Mouse (Mus musculus): ENCODE measurements at regions not wholly inside any gene's neighbourhood (a gene's known extent, or its start where the extent isn't known, plus 50 kb on each side); places are given as distances from the start of the nearest gene placed in this dataset.

DNA sequence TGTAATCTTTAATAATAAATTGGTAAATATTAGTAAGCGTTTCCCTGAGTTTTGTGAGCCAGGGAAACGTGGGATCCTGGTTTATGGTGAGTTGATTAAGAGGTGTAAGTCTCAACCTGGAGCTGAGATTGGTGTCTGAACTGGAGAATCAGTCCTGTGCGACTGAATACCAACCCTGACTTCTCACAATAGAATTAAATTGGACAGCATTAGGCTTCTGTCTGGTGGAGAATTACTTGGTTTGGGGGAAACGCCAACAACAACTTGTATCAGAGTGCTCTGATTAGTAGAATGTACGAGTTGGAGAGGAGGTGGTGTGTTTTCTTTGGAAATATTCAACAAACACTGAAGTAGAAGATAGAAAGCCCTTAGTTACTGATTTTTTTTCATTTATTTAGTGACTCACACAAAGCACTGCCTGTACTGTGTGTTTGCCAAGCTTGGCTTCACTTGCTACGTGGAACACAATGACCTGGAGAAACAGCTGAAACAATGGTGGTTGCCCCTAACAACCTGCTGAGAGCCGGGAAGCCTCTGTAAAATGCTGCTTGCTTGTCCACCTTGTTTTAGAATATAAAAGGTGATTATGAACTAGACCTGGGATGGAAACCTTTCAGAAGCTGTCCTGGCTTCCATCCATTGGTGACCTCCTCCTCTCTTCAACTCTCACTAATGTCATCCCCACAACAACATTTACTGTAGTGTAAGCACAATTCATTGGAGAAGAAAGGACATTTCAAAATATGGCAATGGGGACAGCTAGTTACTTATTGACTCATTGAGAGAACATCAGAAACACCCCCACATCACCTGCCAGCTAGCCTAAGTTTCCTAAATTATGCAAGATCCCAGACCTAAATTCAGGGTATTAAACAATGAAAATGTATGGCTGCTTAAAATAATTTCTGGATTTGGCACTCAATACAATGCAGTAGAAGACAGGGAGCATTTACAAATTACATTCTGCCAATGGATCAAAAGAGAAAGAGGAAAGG, 597.5 kb downstream of the Stpg2 start:
- Histone ChIP-seq H3K9me3 (ENCODE audit: control insufficient read depth, low read length) (no peaks in the 10 kb centered on the region), H3K9ac (ENCODE audit: low read length) (no peak overlapping the region), H3K4me3 (ENCODE audit: low read depth, low read length) (no peak overlapping the region), H3K4me2 (replicated peaks; ENCODE audit: low read depth) (no peak overlapping the region), H3K36me3 (ENCODE audit: control insufficient read depth, insufficient read depth, low read length) (no peaks in the 10 kb centered on the region), H3K27me3 (ENCODE audit: control insufficient read depth, insufficient read depth, low read length) (no peaks in the 10 kb centered on the region), H3K4me1 (replicated peaks; ENCODE audit: control insufficient read depth, insufficient read depth) (no peaks in the 10 kb centered on the region), H3K27ac (replicated peaks) (no peak overlapping the region)
- peak; percentile 67 for DNase-seq (ENCODE audit: low spot score)
- WGBS: 44% methylated on average over 7 of the region's 7 CpGs
- TF ChIP-seq EP300 (optimal IDR thresholded peaks at IDR 0.05) (no peak), CTCF (IDR thresholded peaks at IDR 0.05; ENCODE audit: low read depth) (no peak)
- ATAC-seq (ENCODE audit: low FRiP score, low TSS enrichment): peak; percentile 94

DNA sequence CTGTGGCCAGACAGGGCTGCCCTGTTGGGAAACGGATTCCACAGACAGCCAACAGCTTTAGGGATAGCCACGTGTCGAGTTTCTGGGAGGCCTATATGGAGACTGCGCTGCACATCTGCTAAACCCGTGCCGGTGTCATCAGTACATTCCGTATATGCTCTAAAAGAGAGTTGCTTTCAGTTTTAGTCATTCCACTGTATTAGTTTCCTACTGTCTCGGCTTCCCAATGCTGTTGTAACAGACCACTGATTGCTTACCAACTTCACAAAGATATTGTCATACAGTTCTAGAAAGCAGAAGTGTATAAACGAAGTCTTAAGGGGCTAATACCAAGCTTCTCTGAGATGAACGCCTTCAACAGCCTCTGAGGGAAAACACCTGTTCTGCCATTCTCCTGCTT, 622.5 kb downstream of the Stpg2 start:
- Histone ChIP-seq H3K36me3 (ENCODE audit: control insufficient read depth, insufficient read depth, low read length) (no peaks in the 10 kb centered on the region), H3K4me2 (replicated peaks; ENCODE audit: low read depth) (no peak overlapping the region), H3K27me3 (ENCODE audit: control insufficient read depth, insufficient read depth, low read length) (no peaks in the 10 kb centered on the region), H3K4me3 (ENCODE audit: low read depth, low read length) (no peak overlapping the region), H3K9me3 (ENCODE audit: control insufficient read depth, low read length) (no peaks in the 10 kb centered on the region), H3K9ac (ENCODE audit: low read length) (no peak overlapping the region), H3K4me1 (replicated peaks; ENCODE audit: control insufficient read depth, insufficient read depth) (no peaks in the 10 kb centered on the region), H3K27ac (replicated peaks) (no peak overlapping the region)
- TF ChIP-seq EP300 (optimal IDR thresholded peaks at IDR 0.05): no peak
- TF ChIP-seq CTCF (IDR thresholded peaks at IDR 0.05; ENCODE audit: low read depth): no peak
- ATAC-seq (ENCODE audit: low FRiP score, low TSS enrichment) (no peak), DNase-seq (ENCODE audit: low spot score) (no peak)
- WGBS: 58% methylated on average over 10 of the region's 10 CpGs

DNA sequence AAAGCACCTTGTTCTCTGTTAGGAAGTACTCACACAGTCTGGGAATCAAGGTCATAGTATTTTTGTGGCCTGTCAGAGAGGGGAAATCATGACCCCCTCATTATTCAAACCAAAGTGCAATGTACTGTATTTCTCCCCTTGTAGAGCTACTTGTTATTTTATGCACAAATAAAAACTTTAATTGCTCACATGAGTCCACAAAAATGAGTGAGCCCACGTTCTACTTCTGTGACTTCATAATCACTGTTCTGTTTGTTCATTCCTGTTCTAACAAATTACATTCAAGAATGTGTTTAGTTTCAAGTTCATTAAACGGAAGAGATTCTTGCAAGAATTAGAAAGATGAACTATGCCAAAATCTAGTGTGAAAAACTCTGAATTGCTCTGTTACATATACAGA, 623.1 kb downstream of the Stpg2 start:
- DNase-seq (ENCODE audit: low spot score) (no peak), ATAC-seq (ENCODE audit: low FRiP score, low TSS enrichment) (no peak)
- Histone ChIP-seq H3K9me3 (ENCODE audit: control insufficient read depth, low read length) (no peaks in the 10 kb centered on the region), H3K27me3 (ENCODE audit: control insufficient read depth, insufficient read depth, low read length) (no peaks in the 10 kb centered on the region), H3K36me3 (ENCODE audit: control insufficient read depth, insufficient read depth, low read length) (no peaks in the 10 kb centered on the region), H3K4me2 (replicated peaks; ENCODE audit: low read depth) (no peak overlapping the region), H3K27ac (replicated peaks) (no peak overlapping the region), H3K4me1 (replicated peaks; ENCODE audit: control insufficient read depth, insufficient read depth) (no peaks in the 10 kb centered on the region), H3K4me3 (ENCODE audit: low read depth, low read length) (no peak overlapping the region), H3K9ac (ENCODE audit: low read length) (no peak overlapping the region)
- TF ChIP-seq EP300 (optimal IDR thresholded peaks at IDR 0.05) (no peak), CTCF (IDR thresholded peaks at IDR 0.05; ENCODE audit: low read depth) (no peak)
- 32% methylated on average over 2 of the region's 2 CpGs for WGBS

DNA sequence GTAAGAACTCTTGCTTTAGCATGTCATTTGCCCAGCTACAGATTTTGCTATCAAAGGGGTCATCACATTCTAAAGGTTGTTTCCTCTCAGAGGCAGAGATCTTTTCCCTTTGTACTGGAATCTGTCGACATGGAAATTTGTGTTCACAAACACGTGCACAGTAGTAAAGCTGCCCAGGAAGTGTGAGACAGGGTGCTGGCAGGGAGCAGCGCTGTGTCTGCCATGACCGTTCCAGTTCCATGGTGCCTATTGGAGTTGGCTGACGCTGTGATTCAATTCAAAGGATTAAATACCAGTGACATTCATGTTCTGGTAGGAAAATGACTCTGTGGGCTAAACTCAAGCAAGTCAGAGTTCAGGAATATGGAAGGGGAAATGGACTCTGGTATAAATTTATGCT, 627.1 kb downstream of the Stpg2 start:
- H3K4me1 ChIP-seq (replicated peaks; ENCODE audit: control insufficient read depth, insufficient read depth): no peaks in the 10 kb centered on the region
- no peak for DNase-seq (ENCODE audit: low spot score)
- H3K4me2 ChIP-seq (replicated peaks; ENCODE audit: low read depth): no peak overlapping the region
- WGBS: 81% methylated on average over 5 of the region's 5 CpGs
- no peaks in the 10 kb centered on the region for H3K27me3 ChIP-seq (ENCODE audit: control insufficient read depth, insufficient read depth, low read length)
- no peaks in the 10 kb centered on the region for H3K36me3 ChIP-seq (ENCODE audit: control insufficient read depth, insufficient read depth, low read length)
- H3K4me3 ChIP-seq (ENCODE audit: low read depth, low read length): no peak overlapping the region
- H3K9me3 ChIP-seq (ENCODE audit: control insufficient read depth, low read length): no peaks in the 10 kb centered on the region
- no peak for ATAC-seq (ENCODE audit: low FRiP score, low TSS enrichment)
- no peak overlapping the region for H3K27ac ChIP-seq (replicated peaks)
- no peak overlapping the region for H3K9ac ChIP-seq (ENCODE audit: low read length)
- no peak for TF ChIP-seq EP300 (optimal IDR thresholded peaks at IDR 0.05)
- no peak for TF ChIP-seq CTCF (IDR thresholded peaks at IDR 0.05; ENCODE audit: low read depth)

DNA sequence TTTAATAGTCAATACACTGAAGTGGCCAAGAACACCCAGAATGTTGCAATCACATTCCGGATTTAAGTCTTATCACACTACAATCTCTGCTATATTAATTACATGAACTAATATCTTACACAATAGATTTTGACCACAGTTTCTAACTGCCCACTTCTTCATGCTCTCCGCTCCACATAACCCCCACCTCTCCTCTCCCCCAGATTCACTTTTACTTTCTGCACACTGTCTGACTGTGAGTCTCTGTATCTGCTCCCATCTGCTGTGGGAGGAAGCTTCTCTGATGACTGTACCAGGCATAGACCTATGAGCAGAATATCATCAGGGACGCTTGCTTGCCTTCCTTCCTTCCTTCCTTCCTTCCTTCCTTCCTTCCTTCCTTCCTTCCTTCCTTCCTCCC, 636.5 kb downstream of the Stpg2 start:
- WGBS: 81% methylated on average over 3 of the region's 3 CpGs
- no peak for ATAC-seq (ENCODE audit: low FRiP score, low TSS enrichment)

DNA sequence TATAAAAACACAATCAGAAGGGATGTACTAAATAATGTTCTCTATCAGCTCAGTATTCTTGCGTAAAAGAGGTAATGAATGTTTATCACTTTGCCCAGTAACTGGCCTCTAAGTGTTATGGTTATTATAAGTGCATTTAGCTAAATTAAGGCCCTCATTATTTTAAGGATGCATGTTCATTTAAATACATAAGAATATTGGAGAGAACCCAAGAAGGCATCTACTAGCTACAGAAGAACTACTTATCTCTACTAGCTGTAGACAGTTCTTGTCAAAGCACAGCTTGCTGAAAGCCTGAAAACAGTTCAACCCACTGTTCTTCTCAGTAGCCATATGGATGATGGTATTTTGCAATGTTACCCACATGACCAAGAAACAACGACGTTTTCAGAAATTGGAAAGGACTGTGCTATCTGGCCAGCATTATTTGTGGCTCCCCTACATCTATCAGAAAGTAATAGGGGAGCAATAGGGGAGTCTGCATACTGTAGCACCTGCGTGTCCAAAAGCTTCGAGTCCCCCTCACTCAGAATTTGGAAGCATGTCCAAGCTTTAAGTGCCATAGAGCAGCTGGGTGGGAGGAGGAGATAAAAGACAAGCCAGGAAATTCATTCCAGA, 637.6 kb downstream of the Stpg2 start:
- no peaks in the 10 kb centered on the region for H3K27me3 ChIP-seq (ENCODE audit: control insufficient read depth, insufficient read depth, low read length)
- H3K4me3 ChIP-seq (ENCODE audit: low read depth, low read length): no peak overlapping the region
- no peak overlapping the region for H3K27ac ChIP-seq (replicated peaks)
- no peak overlapping the region for H3K9ac ChIP-seq (ENCODE audit: low read length)
- DNase-seq (ENCODE audit: low spot score) (no peak), ATAC-seq (ENCODE audit: low FRiP score, low TSS enrichment) (no peak)
- H3K36me3 ChIP-seq (ENCODE audit: control insufficient read depth, insufficient read depth, low read length): no peaks in the 10 kb centered on the region
- TF ChIP-seq EP300 (optimal IDR thresholded peaks at IDR 0.05): no peak
- no peak for TF ChIP-seq CTCF (IDR thresholded peaks at IDR 0.05; ENCODE audit: low read depth)
- no peak overlapping the region for H3K4me2 ChIP-seq (replicated peaks; ENCODE audit: low read depth)
- WGBS: 82% methylated on average over 5 of the region's 5 CpGs
- no peaks in the 10 kb centered on the region for H3K4me1 ChIP-seq (replicated peaks; ENCODE audit: control insufficient read depth, insufficient read depth)
- H3K9me3 ChIP-seq (ENCODE audit: control insufficient read depth, low read length): no peaks in the 10 kb centered on the region

More for the DNA sequence above, 636.5 kb downstream of the Stpg2 start:
- TF ChIP-seq CTCF (IDR thresholded peaks at IDR 0.05; ENCODE audit: low read depth) (no peak), EP300 (optimal IDR thresholded peaks at IDR 0.05) (no peak)
- Histone ChIP-seq H3K4me2 (replicated peaks; ENCODE audit: low read depth) (no peak overlapping the region), H3K9me3 (ENCODE audit: control insufficient read depth, low read length) (no peaks in the 10 kb centered on the region), H3K27me3 (ENCODE audit: control insufficient read depth, insufficient read depth, low read length) (no peaks in the 10 kb centered on the region), H3K4me3 (ENCODE audit: low read depth, low read length) (no peak overlapping the region), H3K27ac (replicated peaks) (no peak overlapping the region), H3K4me1 (replicated peaks; ENCODE audit: control insufficient read depth, insufficient read depth) (no peaks in the 10 kb centered on the region), H3K36me3 (ENCODE audit: control insufficient read depth, insufficient read depth, low read length) (no peaks in the 10 kb centered on the region), H3K9ac (ENCODE audit: low read length) (no peak overlapping the region)
- DNase-seq (ENCODE audit: low spot score): no peak
